Comparison of ENCODE assay signal across 27 mouse cellular contexts in genomic region chr17:16753090-16753489, GRCm38 (mm10).
DNase-seq lines count a peak whose midpoint lies in the region; ATAC-seq lines count a peak whose summit lies in the region.
"Had no signal": no experiment of that assay in that cellular context is flagged by ENCODE, and none has a peak within 500 bp of the region (broad histone marks: within the 10 kb centered on the region; RNA-seq: fewer than 3 reads in every experiment).

No protein-coding gene starts in this region.

- H3K9me3 ChIP-seq in midbrain, embryonic 12.5 days = no peaks in the 10 kb centered on the region
- H3K9me3 ChIP-seq in midbrain, embryonic 11.5 days (ENCODE audit: control insufficient read depth, low read length) = no peaks in the 10 kb centered on the region
- H3K9me3 ChIP-seq in hindbrain, embryonic 13.5 days = no peaks in the 10 kb centered on the region
- H3K9me3 ChIP-seq in midbrain, embryonic 16.5 days (replicated peaks; ENCODE audit: control insufficient read depth, low read length, poor library complexity, severe bottlenecking) = no peaks in the 10 kb centered on the region
- H3K9me3 ChIP-seq: embryonic facial prominence, embryonic 10.5 days; heart, embryonic 12.5 days; limb, embryonic 10.5 days; liver, embryonic 15.5 days; lung, embryonic 15.5 days; megakaryocyte, embryonic 14.5 days had no signal

- peak; percentile 76 for ATAC-seq in midbrain, embryonic 12.5 days (ENCODE audit: low FRiP score, low read depth)
- ATAC-seq in midbrain, embryonic 11.5 days (ENCODE audit: low FRiP score) = no peak
- peak; percentile 74 for ATAC-seq in hindbrain, embryonic 13.5 days (ENCODE audit: low FRiP score)
- peak; percentile 84 for ATAC-seq in midbrain, embryonic 16.5 days
- ATAC-seq: activated CD4-positive, CD25-positive, alpha-beta regulatory T cell, adult 4 months; intestine, postnatal 0 days had no signal

- H3K9ac ChIP-seq in midbrain, embryonic 12.5 days (replicated peaks) = no peak overlapping the region
- H3K9ac ChIP-seq in midbrain, embryonic 11.5 days (ENCODE audit: low read length) = no peak overlapping the region
- no peak overlapping the region for H3K9ac ChIP-seq in hindbrain, embryonic 13.5 days
- H3K9ac ChIP-seq in midbrain, embryonic 16.5 days (ENCODE audit: low read depth, low read length) = no peak overlapping the region
- H3K9ac ChIP-seq: heart, embryonic 12.5 days; liver, embryonic 15.5 days; lung, embryonic 15.5 days had no signal

- H3K4me1 ChIP-seq in midbrain, embryonic 12.5 days = no peaks in the 10 kb centered on the region
- no peaks in the 10 kb centered on the region for H3K4me1 ChIP-seq in midbrain, embryonic 11.5 days (ENCODE audit: control insufficient read depth, insufficient read depth, low read length)
- H3K4me1 ChIP-seq in hindbrain, embryonic 13.5 days (replicated peaks) = peaks cover 2% of the 10 kb centered on the region; the same call in 1 of the 2 replicates
- H3K4me1 ChIP-seq in midbrain, embryonic 16.5 days (ENCODE audit: control insufficient read depth, insufficient read depth, low read length) = 0 out of 2 replicates have a peak, but pooled peaks cover 2% of the 10 kb centered on the region
- H3K4me1 ChIP-seq: embryonic facial prominence, embryonic 10.5 days; heart, embryonic 12.5 days; limb, embryonic 10.5 days; liver, embryonic 15.5 days; lung, embryonic 15.5 days; megakaryocyte, embryonic 14.5 days had no signal

- peak; percentile 1 for DNase-seq in embryo, embryonic 11 days
- no peak for DNase-seq in embryo, embryonic 9.5 days (ENCODE audit: extremely low spot score)
- no peak for DNase-seq in midbrain, embryonic 11.5 days (ENCODE audit: low spot score, missing footprints)
- DNase-seq in right cerebral cortex, adult 18-20 months = no peak
- DNase-seq: adrenal gland, postnatal 10 days; cerebellum, adult 8-10 months; gastrocnemius, postnatal 14 days; heart, adult 11 months; heart, postnatal 10 days; kidney, postnatal 25 days; liver; lung, postnatal 36 days; right cerebral cortex, postnatal 4 days; thymus, postnatal 36 days had no signal

- no peak overlapping the region for H3K4me2 ChIP-seq in midbrain, embryonic 12.5 days (replicated peaks)
- no peak overlapping the region for H3K4me2 ChIP-seq in midbrain, embryonic 11.5 days
- no peak overlapping the region for H3K4me2 ChIP-seq in hindbrain, embryonic 13.5 days
- no peak overlapping the region for H3K4me2 ChIP-seq in midbrain, embryonic 16.5 days (ENCODE audit: low read length)
- H3K4me2 ChIP-seq: heart, embryonic 12.5 days; liver, embryonic 15.5 days; lung, embryonic 15.5 days had no signal

- no peaks in the 10 kb centered on the region for H3K36me3 ChIP-seq in midbrain, embryonic 12.5 days
- H3K36me3 ChIP-seq in midbrain, embryonic 11.5 days (ENCODE audit: control insufficient read depth, insufficient read depth, low read length) = no peaks in the 10 kb centered on the region
- H3K36me3 ChIP-seq in hindbrain, embryonic 13.5 days = no peaks in the 10 kb centered on the region
- no peaks in the 10 kb centered on the region for H3K36me3 ChIP-seq in midbrain, embryonic 16.5 days (ENCODE audit: control insufficient read depth, insufficient read depth, low read length)
- H3K36me3 ChIP-seq: embryonic facial prominence, embryonic 10.5 days; heart, embryonic 12.5 days; limb, embryonic 10.5 days; liver, embryonic 15.5 days; lung, embryonic 15.5 days had no signal

- no peaks in the 10 kb centered on the region for H3K27me3 ChIP-seq in midbrain, embryonic 12.5 days
- no peaks in the 10 kb centered on the region for H3K27me3 ChIP-seq in midbrain, embryonic 11.5 days (ENCODE audit: control insufficient read depth, insufficient read depth, low read length)
- H3K27me3 ChIP-seq in hindbrain, embryonic 13.5 days = no peaks in the 10 kb centered on the region
- no peaks in the 10 kb centered on the region for H3K27me3 ChIP-seq in midbrain, embryonic 16.5 days (ENCODE audit: control insufficient read depth, insufficient read depth, low read depth, low read length)
- H3K27me3 ChIP-seq: heart, embryonic 12.5 days; liver, embryonic 15.5 days; lung, embryonic 15.5 days; megakaryocyte, embryonic 14.5 days had no signal

- H3K27ac ChIP-seq in midbrain, embryonic 12.5 days (replicated peaks) = no peak overlapping the region
- no peak overlapping the region for H3K27ac ChIP-seq in midbrain, embryonic 11.5 days (ENCODE audit: low read depth, low read length)
- H3K27ac ChIP-seq in hindbrain, embryonic 13.5 days = peak overlapping the region; percentile 35; the same call in 1 of the 2 replicates
- peak overlapping the region; percentile 33; the same call in 1 of the 2 replicates for H3K27ac ChIP-seq in midbrain, embryonic 16.5 days (ENCODE audit: low read length)
- H3K27ac ChIP-seq: embryonic facial prominence, embryonic 10.5 days; layer of hippocampus, adult 2 months; limb, embryonic 10.5 days; liver, embryonic 15.5 days; lung, embryonic 15.5 days had no signal

- no peak overlapping the region for H3K4me3 ChIP-seq in midbrain, embryonic 12.5 days
- H3K4me3 ChIP-seq in midbrain, embryonic 11.5 days (ENCODE audit: low read depth, low read length) = no peak overlapping the region
- no peak overlapping the region for H3K4me3 ChIP-seq in hindbrain, embryonic 13.5 days
- H3K4me3 ChIP-seq in midbrain, embryonic 16.5 days (ENCODE audit: low read depth, low read length) = no peak overlapping the region
- H3K4me3 ChIP-seq: embryonic facial prominence, embryonic 10.5 days; heart, embryonic 12.5 days; layer of hippocampus, adult 2 months; limb, embryonic 10.5 days; liver, embryonic 15.5 days; lung, embryonic 15.5 days; megakaryocyte, embryonic 14.5 days; myocyte had no signal

- 68% methylated on average over 4 of the region's 4 CpGs for WGBS in midbrain, embryonic 12.5 days
- WGBS in midbrain, embryonic 11.5 days = 87% methylated on average over 4 of the region's 4 CpGs
- WGBS in hindbrain, embryonic 13.5 days = 53% methylated on average over 4 of the region's 4 CpGs
- 40% methylated on average over 4 of the region's 4 CpGs for WGBS in midbrain, embryonic 16.5 days

Comparison
In these comparisons a context has a peak if more than half of its experiments do, and no peak if none do; other contexts are left out.
1. H3K27ac ChIP-seq: peak in hindbrain, embryonic 13.5 days (single experiment) and midbrain, embryonic 16.5 days (single experiment); none in midbrain, embryonic 12.5 days (single experiment) and midbrain, embryonic 11.5 days (single experiment).